Mouse (Mus musculus): ENCODE measurements around the gene Slc35f4.

Slc35f4 gene

DNA sequence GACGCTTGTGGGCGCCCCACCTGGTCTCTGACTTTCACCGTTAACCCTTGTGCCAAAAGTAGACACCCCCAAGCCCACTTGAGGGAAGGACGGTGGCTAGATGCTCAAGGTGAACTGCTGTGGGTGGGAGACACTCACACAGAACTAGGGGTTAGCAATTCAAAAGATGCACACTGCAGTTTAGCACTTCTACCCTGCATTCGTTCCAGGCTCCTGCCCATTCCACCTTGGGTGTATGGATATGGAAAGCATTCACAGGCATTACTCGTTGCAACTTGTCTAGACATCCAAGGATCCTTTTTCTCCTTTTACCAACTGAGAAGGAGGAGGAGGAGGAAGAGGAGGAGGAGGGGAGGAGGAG is at the start of gene Slc35f4:
Slc35f4 (minus strand) TSS at position 116 of the 361 bp plus-strand sequence.
- DNase-seq (ENCODE audit: inconsistent ontology term) = no peak

DNA sequence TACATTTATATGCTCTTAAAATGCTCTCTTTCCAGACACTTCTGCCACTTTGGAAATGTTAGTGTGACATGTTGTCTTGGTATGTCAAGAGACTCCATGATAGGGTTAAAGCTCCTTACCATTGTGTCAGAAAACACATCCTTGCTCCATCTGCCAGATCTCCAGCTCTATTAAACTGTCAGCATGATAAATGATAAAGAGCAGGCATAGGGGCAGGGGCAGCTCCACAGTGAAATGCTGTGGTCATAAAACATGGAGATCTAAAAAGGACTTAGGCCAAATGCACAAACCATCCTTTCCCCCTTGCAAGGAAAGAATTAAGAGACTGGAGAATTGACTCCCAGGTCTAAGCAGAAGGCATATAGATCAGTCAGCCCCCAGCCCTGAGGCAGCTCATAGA is 42.5 kb upstream of the Slc35f4 start:
- no peak for DNase-seq (ENCODE audit: inconsistent ontology term)

DNA sequence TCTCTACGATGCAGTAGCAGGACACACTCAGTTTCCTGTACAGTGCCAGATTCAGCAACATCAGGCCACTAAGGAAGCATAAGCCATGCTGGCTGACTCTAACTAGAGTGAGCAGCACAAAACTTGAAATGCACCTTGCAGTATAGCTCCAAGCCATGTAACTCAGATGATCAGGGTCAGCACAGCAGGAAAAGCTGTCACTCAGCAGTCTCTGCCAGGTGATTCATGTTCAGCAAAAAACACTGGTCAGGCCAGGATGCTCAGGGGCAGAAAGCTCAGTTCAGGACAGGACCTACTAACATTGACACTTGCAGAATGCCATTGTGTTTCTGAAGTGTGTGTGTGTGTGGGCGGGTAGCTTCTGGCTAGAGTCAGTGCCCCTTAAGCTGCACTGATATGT is 34.9 kb upstream of the Slc35f4 start:
- DNase-seq (ENCODE audit: inconsistent ontology term) = no peak

DNA sequence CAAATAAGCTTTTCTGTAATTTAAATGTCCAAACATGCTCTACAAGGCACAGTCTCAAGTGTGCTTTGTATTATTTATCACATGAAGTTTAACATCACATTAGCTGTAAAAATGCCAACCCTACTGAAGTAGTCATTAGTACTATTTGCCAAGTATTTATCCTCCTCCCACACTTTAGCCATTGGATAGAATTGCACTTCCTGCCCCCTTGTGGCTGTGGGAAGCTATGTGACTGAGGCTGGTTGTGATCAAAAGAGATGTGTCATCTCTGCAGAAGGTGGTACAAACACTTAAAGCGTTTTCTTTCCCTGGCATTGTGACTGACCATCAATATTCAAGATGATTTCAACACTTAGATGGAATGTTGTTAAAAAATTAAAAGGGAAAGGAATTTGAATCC is 14.3 kb upstream of the Slc35f4 start:
- peak; percentile 53 for DNase-seq (ENCODE audit: inconsistent ontology term)

DNA sequence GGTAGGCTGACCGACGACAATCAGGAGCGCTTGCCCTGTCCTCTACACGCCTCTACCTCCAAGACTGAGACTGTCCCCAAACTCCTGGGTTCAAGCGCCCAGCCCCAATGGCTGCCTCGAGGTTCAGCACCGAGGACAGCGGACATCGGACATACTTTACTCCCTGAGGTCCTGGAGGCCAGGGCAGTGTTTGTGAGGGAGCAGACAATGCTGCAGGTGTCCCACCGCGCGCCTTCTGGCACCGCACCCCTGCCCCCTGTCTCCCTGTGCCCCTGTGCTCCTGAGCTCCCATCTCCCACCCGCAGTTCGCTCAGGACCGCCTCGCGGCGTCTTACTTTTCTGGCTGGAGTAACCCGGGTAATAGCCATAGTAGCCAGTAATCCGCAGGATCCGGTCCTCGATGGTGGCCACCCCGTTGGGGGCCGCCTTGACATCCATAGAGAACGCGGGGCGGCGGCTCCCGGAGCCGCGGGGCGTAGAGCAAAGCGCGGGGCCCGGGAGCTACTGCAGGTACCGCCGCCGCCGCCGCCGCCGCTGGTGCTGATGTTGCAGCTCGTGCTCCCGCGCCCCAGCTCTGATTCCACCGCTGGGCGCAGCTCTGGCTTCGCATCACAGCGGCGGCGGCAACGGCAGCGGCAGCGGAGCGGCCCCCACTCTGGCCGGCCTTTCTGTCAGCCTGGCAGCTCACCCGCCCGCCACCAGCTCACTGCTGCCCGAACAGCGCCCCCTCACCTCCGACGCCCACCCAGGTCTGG is 493 bp downstream of the Slc35f4 start:
- DNase-seq (ENCODE audit: inconsistent ontology term) = peak; percentile 79

DNA sequence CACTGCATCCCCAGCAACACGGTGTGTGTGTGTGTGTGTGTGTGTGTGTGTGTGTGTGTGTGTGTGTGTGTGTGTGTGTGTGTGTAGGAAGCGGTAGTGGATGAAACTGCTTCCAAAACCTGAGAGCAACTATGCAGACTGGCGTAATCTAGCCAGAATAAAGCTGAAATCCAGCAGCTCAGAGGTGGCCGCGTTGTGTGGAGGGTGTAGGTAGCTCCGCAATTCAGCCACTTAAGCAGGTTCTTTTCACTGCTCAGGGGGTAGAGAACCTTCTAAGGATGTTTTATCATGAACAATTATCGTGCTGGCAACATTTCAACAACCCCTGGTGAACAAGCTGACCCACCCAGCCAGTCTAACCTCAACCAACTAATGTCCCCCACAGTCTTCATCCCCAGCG is 1.2 kb downstream of the Slc35f4 start:
- no peak for DNase-seq (ENCODE audit: inconsistent ontology term)

DNA sequence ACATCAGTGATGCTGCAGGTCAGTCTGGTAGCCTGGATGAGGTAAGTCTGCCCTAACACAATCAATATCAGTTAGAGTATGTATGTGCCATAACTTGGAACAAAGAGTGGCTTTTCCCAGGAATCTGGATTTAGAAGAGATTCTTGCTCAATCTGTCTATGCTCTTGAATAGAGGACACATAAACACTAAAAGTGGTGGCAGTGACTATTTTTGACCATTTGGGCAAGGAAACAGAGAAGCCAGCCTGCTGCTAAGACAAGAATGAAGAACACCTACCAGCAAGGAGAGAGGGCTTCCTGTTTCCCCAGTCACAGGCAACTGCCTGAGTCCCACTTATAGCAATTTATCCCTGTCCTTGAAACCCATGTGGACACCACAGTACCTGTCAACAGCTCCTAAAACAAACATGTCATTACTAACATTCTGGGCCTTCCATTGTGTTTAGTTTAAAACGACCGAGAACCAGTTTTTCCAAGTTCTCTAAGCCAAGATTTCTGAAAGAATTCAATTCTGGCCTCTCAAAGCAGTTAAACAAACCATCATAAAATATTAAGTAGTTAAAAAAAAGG is 10.7 kb downstream of the Slc35f4 start:
- DNase-seq (ENCODE audit: inconsistent ontology term) = no peak

DNA sequence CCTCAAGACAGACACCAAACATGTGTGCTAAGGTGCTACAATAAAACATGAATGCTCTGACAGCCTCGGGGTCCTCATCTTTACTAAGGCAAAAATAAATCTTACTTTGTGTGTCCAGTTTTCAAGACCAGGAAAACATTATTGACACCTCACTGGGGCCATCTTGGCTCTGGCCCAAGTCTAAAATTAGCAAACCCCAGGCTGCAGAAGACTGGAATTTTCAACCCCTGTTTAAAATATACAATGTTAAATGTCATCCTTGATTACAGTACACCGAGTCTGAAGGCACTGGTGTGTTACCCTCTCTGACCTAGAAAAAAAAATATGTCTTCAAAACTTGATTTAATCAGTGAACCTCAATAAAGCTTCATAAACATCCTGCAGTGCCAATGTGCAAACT is 11.7 kb downstream of the Slc35f4 start:
- no peak for DNase-seq (ENCODE audit: inconsistent ontology term)

DNA sequence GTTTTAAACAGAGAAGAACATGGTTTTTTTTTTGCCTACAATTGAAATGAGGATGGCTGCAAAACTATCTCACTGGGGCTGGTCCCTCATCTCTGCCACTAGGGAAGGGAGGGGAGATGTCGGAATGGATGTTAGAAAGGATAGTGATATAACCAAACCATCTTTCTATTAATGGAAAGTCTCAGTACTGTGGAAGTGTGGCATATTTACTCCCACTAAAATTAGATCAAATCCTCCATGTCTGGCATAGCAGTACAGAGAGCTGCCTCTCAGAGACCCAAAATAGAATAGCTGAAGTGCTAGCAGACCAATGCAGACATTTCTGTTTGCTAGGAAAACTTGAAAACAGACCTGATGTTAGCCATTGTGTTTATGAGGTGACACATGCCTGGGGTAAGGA is 30.7 kb downstream of the Slc35f4 start:
- no peak for DNase-seq (ENCODE audit: inconsistent ontology term)

DNA sequence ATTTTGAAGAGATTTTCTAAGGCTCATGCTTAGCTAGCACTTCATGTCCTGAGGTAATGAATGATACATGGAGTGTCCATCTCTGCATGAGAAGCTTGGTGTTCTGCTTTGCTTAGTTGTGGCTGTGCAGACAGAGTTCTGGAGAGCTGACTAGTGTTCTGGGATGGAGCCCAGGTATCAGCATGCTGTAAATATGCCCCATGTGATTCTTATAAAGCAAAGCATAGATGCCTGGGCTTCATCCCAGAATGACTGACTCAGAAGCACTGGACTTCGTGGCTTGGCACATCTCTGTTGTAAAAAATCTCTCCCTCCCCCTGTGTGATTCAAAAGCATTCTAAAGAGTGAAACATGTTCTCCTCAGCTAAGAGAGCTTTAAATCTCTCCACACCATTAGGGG is 32.1 kb downstream of the Slc35f4 start:
- DNase-seq (ENCODE audit: inconsistent ontology term) = peak; percentile 86

DNA sequence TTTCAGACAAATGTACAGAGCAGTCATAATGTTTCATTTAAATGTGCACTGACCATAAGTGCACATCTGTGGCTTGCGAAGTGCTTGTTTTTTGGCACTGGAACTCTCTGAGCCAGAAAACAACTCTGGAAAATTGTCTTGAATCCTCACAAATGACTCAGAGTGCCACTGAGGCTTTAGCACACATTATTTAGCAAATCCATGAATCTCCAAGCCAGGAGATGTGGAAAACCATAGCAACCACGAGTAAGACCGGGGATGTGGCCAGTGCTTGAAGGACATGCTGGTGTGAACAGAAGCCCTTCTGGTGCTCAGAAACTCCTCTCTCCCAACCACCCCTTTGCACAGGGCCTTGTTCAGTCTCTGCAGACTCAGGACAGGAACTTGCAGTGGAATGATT is 33.3 kb downstream of the Slc35f4 start:
- DNase-seq (ENCODE audit: inconsistent ontology term) = no peak

DNA sequence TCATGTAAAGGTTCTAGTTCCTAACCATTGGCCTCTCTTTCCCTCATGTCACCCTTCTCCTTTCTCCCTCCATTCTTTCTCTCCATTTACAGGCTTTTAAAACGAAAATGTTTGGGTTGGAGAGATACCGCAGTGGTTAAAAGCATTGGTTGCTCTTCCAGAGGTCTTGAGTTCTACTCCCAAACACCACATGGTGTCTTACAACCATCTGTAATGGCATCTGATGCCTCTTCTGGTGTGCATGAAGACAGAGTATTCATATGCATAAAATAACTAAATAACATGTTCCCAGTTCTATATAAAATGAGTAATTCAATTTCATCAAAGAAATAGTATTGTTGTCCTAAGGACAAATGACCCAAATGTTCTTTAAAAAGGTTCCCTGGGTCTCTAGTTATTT is 49.2 kb downstream of the Slc35f4 start:
- DNase-seq (ENCODE audit: inconsistent ontology term) = no peak

DNA sequence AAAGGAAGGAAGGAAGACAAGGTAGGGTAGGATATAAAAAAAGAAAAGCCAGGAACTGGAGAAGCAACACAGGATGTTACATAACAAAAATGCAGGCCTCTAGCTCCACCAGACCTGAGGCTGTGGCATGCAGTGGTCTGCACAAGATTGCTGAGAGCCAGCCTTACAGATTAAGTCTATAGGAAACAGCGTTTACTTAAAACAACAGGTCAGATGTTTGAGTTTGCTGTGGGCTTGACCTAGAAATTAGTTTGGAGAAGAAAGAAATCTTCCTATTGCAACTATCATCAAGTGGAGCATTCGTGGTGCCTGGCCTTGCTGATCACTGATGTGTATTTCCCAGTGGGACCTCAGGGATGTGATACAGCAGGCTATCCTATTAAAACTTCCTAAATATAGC is 64.1 kb downstream of the Slc35f4 start:
- no peak for DNase-seq (ENCODE audit: inconsistent ontology term)

DNA sequence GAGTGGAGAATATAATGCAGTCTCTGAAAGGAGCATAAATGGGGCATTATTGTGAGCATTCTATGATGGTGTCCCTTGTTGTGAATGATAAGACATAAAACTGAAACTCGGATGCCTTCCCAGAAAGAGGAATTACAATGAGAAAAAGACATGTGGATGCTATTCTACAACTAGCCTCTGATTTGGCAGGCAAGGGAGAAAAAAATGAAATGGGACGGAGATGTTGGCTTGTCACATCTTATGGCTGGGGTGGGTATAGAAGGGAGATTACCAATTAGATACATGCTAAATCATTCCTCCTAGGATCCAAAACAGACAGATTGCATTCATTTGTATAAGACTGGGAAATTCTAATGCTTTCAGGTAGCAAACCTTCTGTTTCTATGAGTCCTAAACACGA is 65.0 kb downstream of the Slc35f4 start:
- no peak for DNase-seq (ENCODE audit: inconsistent ontology term)

DNA sequence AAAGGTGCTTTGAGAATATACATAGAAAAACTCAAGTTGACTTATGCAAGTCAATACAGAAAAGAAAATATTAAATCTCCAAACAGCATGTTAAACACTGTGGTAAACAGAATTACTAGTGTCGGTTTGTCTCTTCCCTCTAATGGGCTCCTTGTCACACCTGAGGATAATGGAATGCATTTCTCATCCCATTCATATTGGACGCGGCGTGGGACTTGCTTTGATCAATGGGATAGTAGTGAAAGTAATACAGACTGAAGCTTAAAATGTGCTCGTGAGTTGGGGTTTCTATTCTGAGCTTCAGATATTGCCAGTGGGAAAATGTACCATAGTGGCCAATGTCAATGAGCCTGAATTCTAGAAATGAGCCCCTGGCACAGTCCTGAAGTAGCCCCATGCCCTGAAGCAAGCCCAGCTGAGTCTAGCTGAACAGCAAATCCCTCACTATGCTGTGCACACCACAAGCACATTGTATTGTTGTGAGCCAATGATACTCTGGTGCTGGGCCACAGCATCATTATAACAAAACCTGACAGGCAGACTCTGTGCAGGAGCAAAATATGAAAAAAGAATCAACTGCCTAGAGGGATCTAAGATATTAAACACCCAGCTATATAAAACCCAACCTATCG is 71.4 kb downstream of the Slc35f4 start:
- DNase-seq (ENCODE audit: inconsistent ontology term) = no peak

DNA sequence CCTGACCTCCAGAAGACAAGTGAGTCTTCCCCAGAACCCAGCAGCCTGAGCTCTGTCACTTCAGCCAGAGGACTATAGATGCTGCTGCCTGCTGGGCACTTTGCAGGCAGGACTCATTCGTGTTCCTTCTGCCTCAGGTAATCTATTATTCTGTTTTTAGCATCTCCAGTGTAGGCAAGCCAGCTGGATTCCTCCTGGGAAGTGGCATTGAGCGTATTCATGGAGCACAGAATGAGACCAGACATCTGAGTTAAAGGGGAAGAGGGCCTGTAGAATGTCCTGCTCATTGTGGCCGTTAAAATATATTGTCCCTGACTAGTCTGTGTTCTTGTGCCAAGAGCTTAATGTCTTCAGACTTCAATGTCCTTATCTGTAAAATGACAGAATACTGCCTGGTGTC is 72.1 kb downstream of the Slc35f4 start:
- DNase-seq (ENCODE audit: inconsistent ontology term) = peak; percentile 17

DNA sequence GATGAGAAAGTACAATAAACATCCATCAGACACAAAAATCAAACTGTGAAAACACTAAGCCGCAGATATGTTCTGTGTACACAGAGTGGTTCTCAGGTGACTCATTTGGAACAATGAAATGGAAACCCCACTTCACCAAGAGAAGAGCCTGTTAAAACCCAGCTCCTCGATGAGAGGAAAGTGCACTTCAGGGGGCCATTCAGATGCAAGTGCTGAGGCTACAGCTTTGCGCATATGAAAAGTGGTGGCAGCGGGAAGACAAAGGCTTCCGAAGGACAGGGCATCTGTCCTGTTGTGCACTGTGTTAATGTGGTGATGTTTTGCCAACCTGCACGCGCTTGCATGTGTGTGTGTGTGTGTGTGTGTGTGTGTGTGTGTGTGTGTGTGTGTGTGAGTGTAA is 78.2 kb downstream of the Slc35f4 start:
- DNase-seq (ENCODE audit: inconsistent ontology term) = no peak

DNA sequence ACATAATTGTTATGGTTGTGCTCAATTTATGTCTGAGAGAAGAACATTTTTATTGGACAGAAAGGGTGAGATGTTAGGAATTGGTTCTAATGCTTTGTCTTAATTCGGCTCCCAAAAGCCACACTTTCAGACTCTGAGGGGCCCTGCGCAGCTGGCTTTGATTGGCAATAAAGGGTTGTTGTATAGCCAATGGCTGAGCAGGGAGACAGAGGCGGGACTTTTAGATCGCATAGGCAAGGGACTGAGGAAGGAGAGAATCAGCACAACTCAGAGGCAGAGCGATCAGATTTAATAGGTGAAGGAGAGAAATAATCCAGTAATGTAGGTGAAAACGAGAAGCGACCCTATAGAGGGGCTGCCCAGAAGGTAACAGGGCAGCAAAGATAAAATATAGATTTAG is 79.4 kb downstream of the Slc35f4 start:
- DNase-seq (ENCODE audit: inconsistent ontology term) = no peak

DNA sequence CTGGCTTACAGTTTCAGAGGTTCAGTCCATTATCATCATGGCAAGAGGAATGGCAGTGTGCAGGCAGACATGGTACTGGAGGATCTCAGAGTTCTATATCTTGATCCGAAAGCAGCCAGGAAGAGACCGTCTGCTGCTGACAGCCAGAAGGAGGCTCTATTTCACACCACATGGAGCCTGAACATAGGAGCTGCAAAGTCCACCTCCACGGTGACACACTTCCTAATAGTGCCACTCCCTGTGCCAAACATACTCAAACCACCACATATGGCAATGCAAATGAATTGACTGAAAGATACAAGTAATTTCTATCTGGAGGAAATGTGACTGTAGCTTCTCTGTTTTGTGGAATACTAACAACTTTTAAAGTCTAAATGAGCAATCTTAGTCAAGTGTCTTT is 89.0 kb downstream of the Slc35f4 start:
- no peak for DNase-seq (ENCODE audit: inconsistent ontology term)

DNA sequence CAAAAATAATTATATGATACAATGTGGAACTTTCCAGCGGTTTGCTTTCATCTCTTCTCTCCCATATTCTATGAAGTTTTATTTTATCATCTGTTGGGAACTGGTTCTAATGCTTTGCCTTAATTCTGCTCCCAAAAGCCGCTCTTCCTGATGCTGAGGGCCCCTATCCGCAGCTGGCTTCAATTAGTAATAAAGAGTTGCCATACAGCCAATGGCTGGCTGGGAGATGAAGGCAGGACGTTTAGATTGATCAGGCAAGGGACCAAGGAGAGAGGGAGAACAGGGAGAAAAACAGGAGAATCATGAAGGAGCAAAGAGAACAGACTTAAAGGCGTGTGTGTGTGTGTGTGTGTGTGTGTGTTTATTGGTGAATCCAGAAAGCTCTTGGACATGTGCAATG is 94.0 kb downstream of the Slc35f4 start:
- DNase-seq (ENCODE audit: inconsistent ontology term) = no peak

DNA sequence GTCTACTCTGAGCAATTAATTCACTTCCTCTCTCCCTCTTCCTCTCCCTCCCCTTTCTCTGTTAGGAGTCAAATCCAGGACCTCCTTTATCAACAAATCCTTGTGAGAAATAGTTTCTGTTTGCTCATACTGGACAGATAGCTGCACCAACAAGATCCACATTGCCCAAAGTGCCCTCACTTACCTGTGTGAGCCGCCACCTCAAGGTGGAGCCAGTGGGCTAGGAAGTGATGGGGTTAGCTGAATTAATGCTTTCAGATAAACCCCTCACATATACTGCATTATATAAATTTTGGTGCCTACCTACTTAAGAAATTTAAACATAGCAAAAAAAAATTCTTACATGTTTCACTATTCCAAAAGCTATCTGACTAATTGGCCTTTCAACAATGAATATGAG is 133.4 kb downstream of the Slc35f4 start:
- no peak for DNase-seq (ENCODE audit: inconsistent ontology term)

DNA sequence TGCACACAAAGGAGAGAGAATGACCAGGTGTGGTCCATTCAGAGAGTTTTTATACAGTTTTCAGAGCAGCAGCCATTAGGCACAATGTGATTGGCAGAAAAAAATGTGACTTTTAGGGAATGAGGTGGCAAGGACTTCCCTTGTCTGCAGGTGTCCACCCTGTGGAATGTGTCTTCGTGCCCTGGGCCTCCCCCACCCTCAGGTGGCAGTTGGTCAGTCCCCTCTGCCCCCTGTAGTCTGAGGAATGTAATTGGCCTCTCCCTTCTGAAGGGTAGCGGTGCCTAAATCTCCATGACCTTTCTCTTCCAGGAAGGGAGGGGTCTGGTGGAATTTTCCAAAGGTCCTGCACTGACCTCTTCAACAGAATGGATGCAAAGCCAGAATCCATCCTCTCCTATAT is 163.7 kb downstream of the Slc35f4 start:
- no peak for DNase-seq (ENCODE audit: inconsistent ontology term)

DNA sequence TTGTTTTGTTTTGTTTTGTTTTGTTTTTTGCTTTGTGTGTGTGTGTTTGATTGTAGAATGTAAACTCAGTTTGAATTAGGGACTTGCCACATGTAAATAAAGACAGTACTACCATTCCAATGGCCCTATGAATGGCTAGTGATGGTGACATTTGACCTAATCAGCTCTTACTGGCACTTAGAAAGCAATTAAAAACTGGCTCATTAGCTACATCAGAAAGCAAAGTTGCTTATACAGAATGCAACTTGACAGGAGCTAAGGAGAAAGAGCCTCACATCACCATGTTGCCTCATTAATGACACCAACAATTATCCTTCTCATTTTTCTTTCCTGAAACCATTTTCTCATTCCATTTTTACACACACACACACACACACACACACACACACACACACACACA is 170.3 kb downstream of the Slc35f4 start:
- DNase-seq (ENCODE audit: inconsistent ontology term) = peak; percentile 55

DNA sequence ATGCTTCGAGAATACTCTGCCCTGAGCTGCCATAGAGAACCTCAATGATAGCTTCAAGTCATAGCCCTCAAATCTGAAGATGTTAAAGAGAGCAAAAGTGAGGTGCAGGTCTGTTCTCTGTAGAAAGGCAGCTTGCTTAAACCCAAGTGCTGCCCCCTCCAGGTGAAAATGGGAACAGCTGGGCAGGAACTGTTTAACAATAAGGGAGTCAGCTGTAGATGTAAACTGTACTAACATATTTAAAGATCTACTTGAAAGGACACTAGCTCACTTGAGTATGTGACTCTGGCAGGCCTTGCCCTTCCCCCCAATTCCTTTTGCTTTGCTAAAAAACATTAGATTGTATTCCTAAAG is 177.0 kb downstream of the Slc35f4 start:
- DNase-seq (ENCODE audit: inconsistent ontology term) = peak; percentile 24

Measured in Muller cell, postnatal 12 days (primary cell).